Mouse (Mus musculus) heart, postnatal 10 days (tissue): ENCODE results near the gene Rpl6. TPM values are rescaled to one million over a fixed set of nuclear protein-coding genes. Genes with fewer than 3 reads are reported as not detected.
"Not testable (repeated sequence)": the region's sequence is repeated elsewhere in the genome, so short reads cannot be mapped to it uniquely, and the experiment has no call there.

Source experiments
- DNase-seq, 2 experiments: peaks; one replicate each; pipeline ENCODE4 v3.0.0; 2021
- intact Hi-C: fragments of 180-260 bp; cut with DNase I; formaldehyde crosslinking; loops from one replicate; pipeline ENCODE4 v1.15.1; 2025
- total RNA-seq, 2 experiments: library from RNA; stranded (reverse); gene quantifications; 2 replicates each; pipeline ENCODE4 v1.2.3; 2021

Gene Rpl6
- total RNA-seq, 2 experiments from 2014 or later, result 729 to 779 TPM

GRCm38 (mm10) chr5:121194173-121194572, 10.1 kb upstream of the Rpl6 start:
- no peak for DNase-seq
- intact Hi-C loops, result no loop called here

GRCm38 (mm10) chr5:121196764-121197163, 7.5 kb upstream of the Rpl6 start:
- no peak for DNase-seq
- intact Hi-C loops, result no loop called here

GRCm38 (mm10) chr5:121197337-121197736, 6.9 kb upstream of the Rpl6 start:
- no peak for DNase-seq
- intact Hi-C loops, result no loop called here

- intact Hi-C loops, result no loop called here
- DNase-seq, result no peak
Measured at GRCm38 (mm10) chr5:121198376-121198775, 5.9 kb upstream of the Rpl6 start.

- intact Hi-C loops, result no loop called here
- peak; percentile 30 to 64 for DNase-seq
Measured at GRCm38 (mm10) chr5:121201739-121202138, 2.5 kb upstream of the Rpl6 start.

GRCm38 (mm10) chr5:121202467-121202866, 1.8 kb upstream of the Rpl6 start:
- DNase-seq, result no peak
- intact Hi-C loops, result no loop called here

- DNase-seq, intact Hi-C loops: not testable (repeated sequence)
Measured at GRCm38 (mm10) chr5:121205537-121206130, 1.4 kb downstream of the Rpl6 start.

GRCm38 (mm10) chr5:121206540-121206939, 2.3 kb downstream of the Rpl6 start:
- DNase-seq, result no peak
- intact Hi-C loops, result no loop called here

GRCm38 (mm10) chr5:121206984-121207383, 2.7 kb downstream of the Rpl6 start:
- no peak for DNase-seq
- intact Hi-C loops, result no loop called here

GRCm38 (mm10) chr5:121209755-121210600, 5.7 kb downstream of the Rpl6 start:
- intact Hi-C loops, result no loop called here

GRCm38 (mm10) chr5:121210601-121210924, 6.3 kb downstream of the Rpl6 start:
- no peak for DNase-seq
- intact Hi-C loops, result no loop called here

More at GRCm38 (mm10) chr5:121209755-121210600, 5.7 kb downstream of the Rpl6 start:
- DNase-seq, result no peak

- intact Hi-C loops, result no loop called here
- no peak for DNase-seq
Measured at GRCm38 (mm10) chr5:121212108-121212507, 7.8 kb downstream of the Rpl6 start.

GRCm38 (mm10) chr5:121214707-121215106, 10.4 kb downstream of the Rpl6 start:
- intact Hi-C loops, result loop anchor here (1.0 to 5.0 kb wide), 3 partner anchors 53 to 178 kb away; no protein-coding TSS in a partner anchor
- DNase-seq, result no peak

GRCm38 (mm10) chr5:121215380-121216125, 11.3 kb downstream of the Rpl6 start:
- peak; percentile 58 to 79 for DNase-seq
- intact Hi-C loops, result loop anchor here (1.0 to 5.0 kb wide), 3 partner anchors 52 to 177 kb away; no protein-coding TSS in a partner anchor

GRCm38 (mm10) chr5:121216126-121216446, 11.8 kb downstream of the Rpl6 start:
- intact Hi-C loops, result loop anchor here (5.0 kb wide), 2 partner anchors 161 to 176 kb away; no protein-coding TSS in a partner anchor
- no peak for DNase-seq

GRCm38 (mm10) chr5:121216584-121217312, 12.5 kb downstream of the Rpl6 start:
- DNase-seq, result not testable (repeated sequence)
- intact Hi-C loops, result loop anchor here (5.0 kb wide), 2 partner anchors 161 to 176 kb away; no protein-coding TSS in a partner anchor

- intact Hi-C loops, result loop anchor here (5.0 kb wide), 2 partner anchors 160 to 175 kb away; no protein-coding TSS in a partner anchor
- no peak for DNase-seq
Measured at GRCm38 (mm10) chr5:121217313-121217634, 13.0 kb downstream of the Rpl6 start.

- DNase-seq, result no peak
- intact Hi-C loops, result loop anchor here (5.0 kb wide), 2 partner anchors 158 to 173 kb away; no protein-coding TSS in a partner anchor
Measured at GRCm38 (mm10) chr5:121219190-121219589, 14.9 kb downstream of the Rpl6 start.

GRCm38 (mm10) chr5:121219980-121220731, 15.9 kb downstream of the Rpl6 start, which contains the start of gene Hectd4:
Hectd4 (plus strand) TSS chr5:121220219.
- DNase-seq, result peak; percentile 97 to 99
- intact Hi-C loops, result loop anchor here (5.0 kb wide), 2 partner anchors 157 to 172 kb away; no protein-coding TSS in a partner anchor
